Mouse (Mus musculus) lung, adult 10 weeks (tissue): ENCODE results near the gene Snhg11. TPM values are rescaled to one million over a fixed set of nuclear protein-coding genes. Genes with fewer than 3 reads are reported as not detected.

Source experiments
- polyA plus RNA-seq: library from polyadenylated mRNA; stranded (reverse); fragments of 350-450 nt; fragmentation: Illumina TruSeq; extraction: RNeasy Lipid Tissue Mini Kit (QIAGEN cat#74804); gene quantifications from one replicate; pipeline ENCODE4 v1.2.3, GENCODE M21; 2014; ENCODE audit warnings: low read depth, low replicate concordance; ENCODE audit not compliant: insufficient read depth

Gene Snhg11
- polyA plus RNA-seq, result 2.4 TPM

DNA sequence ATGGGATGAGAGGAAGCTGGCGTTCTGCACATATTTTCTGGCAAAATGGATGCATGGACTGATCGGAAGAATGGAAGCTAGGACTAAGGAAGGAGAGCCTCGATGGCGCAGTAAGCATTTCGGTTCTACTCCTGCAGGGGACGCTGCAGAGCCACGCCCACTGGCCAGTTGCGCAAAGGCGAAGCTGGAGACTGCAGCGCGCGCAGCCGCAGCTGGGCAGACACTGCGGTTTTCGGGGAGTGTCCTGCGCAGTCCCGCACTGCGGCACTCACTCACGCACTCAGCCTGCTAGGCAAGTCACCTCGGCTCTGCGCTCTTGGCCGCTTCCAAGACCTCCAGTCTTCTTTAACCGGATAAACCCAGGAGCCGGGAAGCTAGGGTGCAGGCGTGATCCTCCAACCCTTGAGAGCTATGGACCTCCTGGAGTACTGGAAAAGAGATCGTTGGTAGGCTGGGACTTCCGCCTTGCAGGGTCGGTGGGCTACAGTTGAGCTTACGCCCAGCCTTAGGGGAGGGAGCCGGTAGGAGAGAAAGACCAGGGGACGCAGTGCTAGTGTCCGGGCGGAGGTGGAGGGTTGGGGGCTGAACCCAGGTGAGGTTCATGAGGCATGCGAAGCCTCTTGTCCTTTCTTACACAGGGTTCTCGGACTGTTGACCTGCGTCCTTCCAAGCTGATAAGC is at the start of gene Snhg11:
Snhg11 (plus strand) TSS at position 196 of the 680 bp plus-strand sequence.

DNA sequence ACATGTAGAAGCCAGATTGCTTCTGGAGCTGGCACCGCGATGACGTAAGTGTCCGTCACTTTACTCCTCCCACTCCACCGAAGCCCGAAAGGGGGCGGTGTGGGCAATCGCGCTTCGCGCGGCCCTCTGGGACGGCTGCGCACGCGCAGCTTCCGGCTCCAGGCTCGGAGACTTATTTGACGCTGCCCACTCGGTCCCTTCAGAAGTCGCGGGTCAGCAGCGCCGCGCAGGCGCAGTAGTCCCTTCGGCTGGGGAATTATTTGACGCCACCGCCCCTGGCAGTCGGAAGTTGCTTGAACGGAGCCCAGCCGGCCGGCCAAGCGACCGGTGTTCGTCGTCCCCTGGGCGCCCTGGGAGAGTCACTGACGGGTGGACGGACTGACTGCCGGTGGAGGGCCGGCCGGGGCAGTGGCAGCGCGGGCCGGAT is 34.2 kb downstream of the Snhg11 start, which contains the start of gene Ralgapb:
Ralgapb (plus strand) TSS at position 254 of the 427 bp plus-strand sequence.

Other genes with a start within 250 kb of the Snhg11 start
- 158 TPM for gene Tgm2, start 229.2 kb upstream of the Snhg11 start, polyA plus RNA-seq
- gene D630003M21Rik, start 146.4 kb upstream of the Snhg11 start, polyA plus RNA-seq, result 0.50 TPM
- not detected for gene Bpi, start 117.5 kb upstream of the Snhg11 start, polyA plus RNA-seq
- gene Lbp, start 69.1 kb upstream of the Snhg11 start, polyA plus RNA-seq, result 26.8 TPM
- 9.8 TPM for gene Ralgapb, start 34.2 kb downstream of the Snhg11 start, polyA plus RNA-seq
- 25.6 TPM for gene Adig, start 127.0 kb downstream of the Snhg11 start, polyA plus RNA-seq
- gene Arhgap40, start 137.2 kb downstream of the Snhg11 start, polyA plus RNA-seq, result 0.34 TPM
- gene Slc32a1, start 235.1 kb downstream of the Snhg11 start, polyA plus RNA-seq, result not detected
- gene Actr5, start 249.2 kb downstream of the Snhg11 start, polyA plus RNA-seq, result 8.9 TPM